Mouse (Mus musculus) sigmoid colon, adult 10 weeks (tissue): ENCODE measurements around the gene Ces2e. TPM values are rescaled to one million over a fixed set of nuclear protein-coding genes. Genes with fewer than 3 reads are reported as not detected.

Experiments
- polyA plus RNA-seq: library from polyadenylated mRNA; stranded (reverse); fragments of 350-450 nt; fragmentation: Illumina TruSeq; extraction: RNeasy Lipid Tissue Mini Kit (QIAGEN cat#74804); gene quantifications from one replicate; pipeline ENCODE4 v1.2.3, GENCODE M21; 2014; ENCODE audit warnings: low read depth, low replicate concordance

The Ces2e gene
- polyA plus RNA-seq: 124 TPM

DNA sequence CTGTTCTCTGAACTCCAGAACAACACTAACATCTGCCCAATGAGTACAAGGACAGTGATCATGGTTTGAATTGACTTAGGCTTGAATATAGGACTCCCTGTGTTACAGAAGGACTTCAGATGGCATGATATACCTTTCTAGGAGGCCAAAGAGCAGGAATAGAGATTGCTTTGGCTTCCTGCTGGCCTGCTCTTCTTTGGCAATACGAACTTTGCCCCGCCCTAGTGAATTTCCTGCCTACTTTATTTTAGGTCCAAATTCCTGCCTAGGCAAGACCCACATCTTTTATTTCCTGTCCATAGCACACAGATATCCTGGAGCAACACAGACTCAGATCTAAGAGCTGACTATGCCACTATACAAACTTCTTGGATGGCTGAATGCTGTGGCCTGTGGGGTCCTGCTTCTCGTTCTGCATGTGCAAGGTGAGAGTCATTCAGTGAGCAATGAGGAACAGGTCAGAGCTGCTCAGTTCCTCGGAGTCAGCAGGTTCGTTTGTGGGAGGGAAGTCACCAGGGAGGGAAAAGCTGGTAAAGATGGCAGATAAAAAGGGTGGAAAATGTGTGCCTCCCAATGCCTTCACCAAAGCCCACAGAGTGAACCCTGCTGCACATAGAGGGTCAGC lies at the start of gene Ces2e:
TSS of gene Ces2e (plus strand) at position 289 of the 625 bp plus-strand sequence.

DNA sequence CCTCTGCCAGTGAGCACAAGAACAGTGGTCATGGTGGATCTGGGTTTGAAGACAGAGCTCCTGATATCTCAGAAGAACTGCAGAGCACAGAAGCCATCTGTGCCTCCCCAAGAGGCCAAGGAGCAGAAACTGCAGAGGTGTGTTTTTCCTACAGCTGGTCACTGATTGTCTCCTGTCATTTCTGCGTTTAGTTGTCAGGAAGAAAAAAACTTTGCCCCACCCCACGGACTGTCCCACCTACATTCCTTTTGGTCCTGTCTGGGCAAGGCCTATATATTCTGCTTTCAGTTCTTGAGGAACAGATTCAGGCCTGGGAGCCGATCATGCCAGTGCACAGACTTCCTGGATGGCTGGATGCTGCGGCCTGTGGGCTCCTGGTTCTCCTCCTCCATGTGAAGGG lies 21.0 kb downstream of the Ces2e start, which contains the start of gene Ces2f:
TSS of gene Ces2f (plus strand) at position 301 of the 400 bp plus-strand sequence.

DNA sequence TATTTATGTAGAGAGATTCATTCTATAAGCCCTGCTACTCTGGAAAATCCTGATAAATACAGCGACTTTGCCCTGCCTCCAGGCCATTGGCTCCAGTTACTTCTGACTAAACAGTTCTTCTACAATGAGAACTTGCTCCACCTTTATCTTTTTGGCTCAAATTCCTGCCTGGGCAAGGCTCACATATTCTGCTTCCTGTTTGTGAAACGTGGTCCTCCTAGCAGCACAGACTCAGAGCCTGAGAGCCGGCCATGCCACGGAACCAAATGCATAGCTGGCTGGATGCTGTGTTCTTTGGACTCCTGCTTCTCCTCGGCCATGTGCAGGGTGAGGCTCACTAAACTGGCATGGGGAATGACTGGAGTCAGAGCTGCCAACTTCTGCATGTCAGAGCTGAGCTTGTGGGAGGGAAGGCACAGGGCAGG lies 35.5 kb downstream of the Ces2e start, which contains the start of gene Ces2g:
TSS of gene Ces2g (plus strand) at position 182 of the 425 bp plus-strand sequence.

Other genes with a start within 250 kb of the Ces2e start
- gene Ces2a, start 192.3 kb upstream of the Ces2e start, polyA plus RNA-seq: 65.7 TPM
- gene Ces2b, start 94.7 kb upstream of the Ces2e start, polyA plus RNA-seq: 13.4 TPM
- gene Ces2c, start 79.2 kb upstream of the Ces2e start, polyA plus RNA-seq: 458 TPM
- 0.91 TPM for gene Ces2f, start 21.1 kb downstream of the Ces2e start, polyA plus RNA-seq
- 32.2 TPM for gene Ces2g, start 35.5 kb downstream of the Ces2e start, polyA plus RNA-seq
- 0.41 TPM for gene Ces2h, start 74.6 kb downstream of the Ces2e start, polyA plus RNA-seq
- gene Ces3a, start 122.3 kb downstream of the Ces2e start, polyA plus RNA-seq: 0.76 TPM
- gene Ces3b, start 157.5 kb downstream of the Ces2e start, polyA plus RNA-seq: not detected
- not detected for gene Ces4a, start 205.5 kb downstream of the Ces2e start, polyA plus RNA-seq
- 162 TPM for gene Cbfb, start 244.4 kb downstream of the Ces2e start, polyA plus RNA-seq